Mouse (Mus musculus) heart, embryonic 13.5 days (tissue): ENCODE measurements around the gene Atp6v0c. TPM values are rescaled to one million over a fixed set of nuclear protein-coding genes. Genes with fewer than 3 reads are reported as not detected.
A peak's percentile ranks its signal among the peaks of the same experiment; 100 is the strongest.

Source experiments
- ATAC-seq: fragments of 200-750 bp; cut with Nextera tagmentation; 2 replicates; pipeline ENCODE4 v1.8.0; 2017; ENCODE audit warnings: moderate TSS enrichment; ENCODE audit not compliant: insufficient number of reproducible peaks, low FRiP score, low TSS enrichment; ENCODE audit errors: extremely low read depth
- H3K27ac ChIP-seq: fragments of 300-500 bp; sonication (generic); replicated peaks from 2 replicates; pipeline ENCODE4 v1.5.1; 2015; ENCODE audit warnings: moderate library complexity, mild to moderate bottlenecking, inconsistent platforms
- H3K27me3 ChIP-seq: fragments of 300-500 bp; sonication (generic); replicated peaks from 2 replicates; pipeline ENCODE4 v1.6.1; 2015; ENCODE audit warnings: mild to moderate bottlenecking, inconsistent platforms
- H3K36me3 ChIP-seq: fragments of 300-500 bp; sonication (generic); 2 replicates; pipeline ENCODE4 v1.6.1; 2015; ENCODE audit warnings: mild to moderate bottlenecking, inconsistent platforms
- H3K4me1 ChIP-seq: fragments of 300-500 bp; sonication (generic); 2 replicates; pipeline ENCODE4 v1.6.1; 2015; ENCODE audit warnings: inconsistent platforms
- H3K4me2 ChIP-seq: fragments of 300-500 bp; sonication (generic); 2 replicates; pipeline ENCODE4 v1.6.1; 2015; ENCODE audit warnings: inconsistent platforms, mild to moderate bottlenecking, moderate library complexity
- H3K4me3 ChIP-seq: fragments of 300-500 bp; sonication (generic); 2 replicates; pipeline ENCODE4 v1.5.1; 2015; ENCODE audit warnings: moderate library complexity, mild to moderate bottlenecking, inconsistent platforms
- H3K9ac ChIP-seq: fragments of 300-500 bp; sonication (generic); 2 replicates; pipeline ENCODE4 v1.6.1; 2015; ENCODE audit warnings: inconsistent platforms, mild to moderate bottlenecking, moderate library complexity
- H3K9me3 ChIP-seq: fragments of 300-500 bp; sonication (generic); 2 replicates; pipeline ENCODE4 v1.6.1; 2016; ENCODE audit warnings: inconsistent platforms
- WGBS: fragments of 180-500 bp; shearing (Covaris S2); methylation state at CpG from one replicate; pipeline ENCODE4 v1.1.7; 2015; ENCODE audit warnings: mixed read lengths; 5-methylcytosine and 5-hydroxymethylcytosine counted together
- polyA plus RNA-seq: library from polyadenylated mRNA; unstranded; fragments of >200 nt; fragmentation: Nextera tagmentation; extraction: Ambion mirVana; gene quantifications from 2 replicates; pipeline ENCODE4 v1.2.1, GENCODE M21; 2015

The Atp6v0c gene
- 544 and 567 TPM in 2 replicates for polyA plus RNA-seq

GRCm38 (mm10) chr17:24169317-24170065 lies at the start of gene Atp6v0c:
Atp6v0c (minus strand) TSS chr17:24169702.
- peaks cover 29% of the 10 kb centered on the region for H3K36me3 ChIP-seq
- H3K9ac ChIP-seq, result peak within 1 kb of the TSS; percentile 92
- H3K4me3 ChIP-seq, result peak within 1 kb of the TSS; percentile 81
- no peaks in the 10 kb centered on the region for H3K9me3 ChIP-seq
- peak within 1 kb of the TSS; percentile 74 for H3K4me2 ChIP-seq
- no peaks in the 10 kb centered on the region for H3K27me3 ChIP-seq
- 1% methylated on average over 57 of the region's 58 CpGs for WGBS
- H3K27ac ChIP-seq, result peak within 1 kb of the TSS; percentile 96
- ATAC-seq, result peak; percentile 77
- peaks cover 37% of the 10 kb centered on the region for H3K4me1 ChIP-seq

GRCm38 (mm10) chr17:24216836-24217235 lies 47.3 kb upstream of the Atp6v0c start:
- H3K9ac ChIP-seq, result no peak overlapping the region
- ATAC-seq, result no peak
- no peak overlapping the region for H3K4me2 ChIP-seq
- H3K9me3 ChIP-seq, result no peaks in the 10 kb centered on the region
- H3K27me3 ChIP-seq, result peaks cover 8% of the 10 kb centered on the region
- peaks cover 26% of the 10 kb centered on the region for H3K4me1 ChIP-seq
- 66% methylated on average over 4 of the region's 4 CpGs for WGBS
- H3K36me3 ChIP-seq, result peaks cover 41% of the 10 kb centered on the region
- H3K4me3 ChIP-seq, result no peak overlapping the region
- no peak overlapping the region for H3K27ac ChIP-seq

- ATAC-seq, result no peak
- H3K36me3 ChIP-seq, result peaks cover 37% of the 10 kb centered on the region
- WGBS, result 71% methylated on average over 6 of the region's 6 CpGs
- peaks cover 28% of the 10 kb centered on the region for H3K27me3 ChIP-seq
- no peak overlapping the region for H3K4me2 ChIP-seq
- no peak overlapping the region for H3K4me3 ChIP-seq
- no peak overlapping the region for H3K27ac ChIP-seq
- H3K4me1 ChIP-seq, result peaks cover 45% of the 10 kb centered on the region
- no peak overlapping the region for H3K9ac ChIP-seq
- H3K9me3 ChIP-seq, result no peaks in the 10 kb centered on the region
These were observed 43.7 kb upstream of the Atp6v0c start for GRCm38 (mm10) chr17:24213186-24213585.

DNA sequence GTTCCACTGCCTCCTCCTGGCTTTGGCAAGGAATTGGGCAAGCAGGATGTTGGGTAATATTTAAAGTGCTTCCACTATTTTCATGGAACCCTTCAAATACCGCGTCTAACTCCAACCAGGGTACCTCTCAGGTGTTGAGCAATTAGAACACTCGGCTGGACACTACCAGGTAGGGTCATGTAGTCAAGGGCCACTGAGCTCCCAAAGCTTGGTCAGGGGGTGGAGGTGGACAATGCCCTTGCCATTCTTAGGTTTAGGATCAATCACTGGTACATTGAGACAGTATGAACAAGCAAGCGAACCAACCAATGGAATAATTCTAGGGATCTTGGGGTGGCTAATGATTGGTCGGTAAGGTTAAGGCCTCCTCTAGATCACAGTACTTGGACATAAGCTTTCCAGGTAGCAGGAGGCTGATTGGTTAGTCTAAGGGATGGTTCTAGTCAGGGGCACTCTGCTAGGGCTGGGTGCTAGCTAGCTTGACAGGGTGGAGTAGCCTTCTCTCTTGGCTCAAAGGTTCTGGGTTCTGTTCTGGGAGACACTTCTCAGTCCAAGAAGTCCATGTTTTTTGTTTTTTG lies 43.0 kb upstream of the Atp6v0c start:
- Histone ChIP-seq H3K4me1 (peaks cover 51% of the 10 kb centered on the region), H3K4me3 (peak overlapping the region; percentile 55), H3K36me3 (peaks cover 31% of the 10 kb centered on the region), H3K4me2 (peak overlapping the region; percentile 85), H3K9me3 (no peaks in the 10 kb centered on the region), H3K27ac (no peak overlapping the region), H3K9ac (peak overlapping the region; percentile 87; the same call in 1 of the 2 replicates), H3K27me3 (peaks cover 34% of the 10 kb centered on the region)
- 26% methylated on average over 5 of the region's 5 CpGs for WGBS
- no peak for ATAC-seq

- no peak for ATAC-seq
- WGBS, result 4% methylated on average over 37 of the region's 37 CpGs
- Histone ChIP-seq H3K36me3 (peaks cover 24% of the 10 kb centered on the region), H3K27me3 (peaks cover 41% of the 10 kb centered on the region), H3K4me1 (peaks cover 58% of the 10 kb centered on the region), H3K27ac (peak overlapping the region; percentile 56), H3K9ac (peak overlapping the region; percentile 87), H3K9me3 (no peaks in the 10 kb centered on the region), H3K4me2 (peak overlapping the region; percentile 85), H3K4me3 (peak overlapping the region; percentile 55)
These were observed 42.3 kb upstream of the Atp6v0c start for GRCm38 (mm10) chr17:24211631-24212440.

DNA sequence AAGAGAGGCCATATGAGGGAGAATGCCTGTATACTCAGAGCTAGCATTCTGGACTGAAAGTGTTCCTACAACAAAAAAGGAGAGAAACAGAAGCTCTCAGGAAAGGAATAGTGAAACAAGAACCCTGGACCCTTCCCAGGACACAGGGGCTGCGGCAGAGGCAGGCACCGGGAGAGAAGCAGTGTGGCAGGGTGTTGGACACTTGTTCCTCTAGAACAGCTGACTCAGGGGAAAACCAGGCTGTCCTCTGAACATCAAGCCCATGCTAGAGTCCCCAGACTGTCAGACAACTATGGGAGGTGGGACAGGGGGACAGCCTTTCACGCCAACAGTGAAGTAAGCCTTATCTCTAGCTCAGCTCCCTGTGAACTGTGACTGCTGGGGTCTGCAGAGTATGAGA lies 41.1 kb upstream of the Atp6v0c start:
- no peak overlapping the region for H3K27ac ChIP-seq
- peaks cover 71% of the 10 kb centered on the region for H3K4me1 ChIP-seq
- peaks cover 51% of the 10 kb centered on the region for H3K27me3 ChIP-seq

DNA sequence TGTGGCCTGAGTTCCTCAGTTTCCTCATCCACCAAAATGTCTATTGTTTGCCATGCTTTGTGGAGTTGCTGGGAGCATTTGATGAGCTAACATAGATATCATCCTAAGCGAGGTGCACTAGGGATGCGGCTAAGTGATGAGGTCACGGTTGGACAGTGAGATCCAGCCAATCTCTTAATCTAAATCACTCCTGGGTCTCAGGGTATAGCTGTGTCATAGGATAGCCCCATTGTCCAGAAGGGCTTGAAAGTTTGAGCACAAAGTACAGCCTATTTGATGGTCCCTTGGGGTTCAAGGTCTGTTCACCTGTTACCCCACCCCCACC lies 40.4 kb upstream of the Atp6v0c start:
- WGBS, result 74% methylated on average over 3 of the region's 3 CpGs
- Histone ChIP-seq H3K27ac (peak overlapping the region; percentile 67), H3K36me3 (peaks cover 4% of the 10 kb centered on the region; the same call in 1 of the 2 replicates), H3K9me3 (no peaks in the 10 kb centered on the region), H3K9ac (peak overlapping the region; percentile 83; the same call in 1 of the 2 replicates), H3K4me2 (peak overlapping the region; percentile 85), H3K4me1 (peaks cover 73% of the 10 kb centered on the region), H3K27me3 (peaks cover 51% of the 10 kb centered on the region), H3K4me3 (0 out of 2 replicates have a peak overlapping the region, but pooled peaks have one; percentile 73)
- ATAC-seq, result no peak

More for the DNA sequence above, 41.1 kb upstream of the Atp6v0c start:
- Histone ChIP-seq H3K4me3 (no peak overlapping the region), H3K9ac (0 out of 2 replicates have a peak overlapping the region, but pooled peaks have one; percentile 35), H3K9me3 (no peaks in the 10 kb centered on the region), H3K36me3 (peaks cover 11% of the 10 kb centered on the region), H3K4me2 (peak overlapping the region; percentile 85; the same call in 1 of the 2 replicates)
- ATAC-seq, result no peak
- 72% methylated on average over 3 of the region's 3 CpGs for WGBS

DNA sequence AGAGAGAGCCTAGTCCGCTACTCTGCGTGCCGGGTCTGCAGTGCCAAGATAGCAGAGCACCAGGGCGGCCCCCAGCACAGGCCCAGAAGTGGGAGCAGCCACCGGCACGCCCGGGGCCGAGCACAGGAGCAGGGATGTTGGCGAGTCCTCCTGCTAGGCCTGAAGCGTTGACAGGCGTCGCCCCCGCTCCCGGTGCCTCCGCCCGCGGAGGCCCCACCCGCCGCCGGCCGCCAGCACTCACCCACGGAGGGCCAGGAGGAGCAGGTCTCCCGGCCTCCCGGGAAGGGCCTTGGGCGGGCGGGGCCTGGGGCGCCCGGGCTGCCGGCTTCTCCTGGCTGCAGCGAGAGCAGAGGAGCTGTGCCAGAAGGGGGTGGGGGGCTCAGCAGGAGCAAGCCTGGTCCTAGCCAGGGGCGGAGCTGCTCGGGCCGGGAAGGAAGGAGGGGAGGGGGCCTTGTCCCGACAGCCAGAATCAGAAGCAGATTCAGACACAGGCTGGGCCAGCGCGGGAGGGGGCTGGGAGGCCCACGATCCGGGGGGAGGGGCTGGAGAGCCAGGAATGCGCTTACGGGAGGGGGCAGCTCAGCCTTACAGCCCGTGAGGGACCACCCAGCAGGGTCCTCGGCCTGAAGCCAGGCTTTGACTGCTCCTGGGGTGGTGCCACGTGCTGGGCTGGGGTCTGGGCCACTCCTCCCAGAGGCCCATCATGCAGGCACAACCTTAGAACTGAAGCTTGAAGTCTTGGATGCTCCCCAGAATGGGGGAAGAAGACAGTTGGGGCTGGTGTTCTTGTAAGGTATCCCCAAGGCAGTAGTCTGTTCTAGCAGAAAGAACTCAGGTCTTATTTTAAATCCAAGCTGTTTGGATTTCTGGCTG lies 39.8 kb upstream of the Atp6v0c start, which contains the start of gene Ntn3:
TSS of gene Ntn3 (minus strand) at position 489 of the 873 bp plus-strand sequence.
- Histone ChIP-seq H3K4me2 (peak within 1 kb of the TSS; percentile 85), H3K27ac (peak within 1 kb of the TSS; percentile 67), H3K36me3 (no peaks in the 10 kb centered on the region), H3K9me3 (no peaks in the 10 kb centered on the region), H3K4me1 (peaks cover 77% of the 10 kb centered on the region), H3K27me3 (peaks cover 51% of the 10 kb centered on the region), H3K4me3 (peak within 1 kb of the TSS; percentile 73), H3K9ac (peak within 1 kb of the TSS; percentile 83)
- peak; percentile 41 for ATAC-seq
- WGBS, result 1% methylated on average over 43 of the region's 43 CpGs

DNA sequence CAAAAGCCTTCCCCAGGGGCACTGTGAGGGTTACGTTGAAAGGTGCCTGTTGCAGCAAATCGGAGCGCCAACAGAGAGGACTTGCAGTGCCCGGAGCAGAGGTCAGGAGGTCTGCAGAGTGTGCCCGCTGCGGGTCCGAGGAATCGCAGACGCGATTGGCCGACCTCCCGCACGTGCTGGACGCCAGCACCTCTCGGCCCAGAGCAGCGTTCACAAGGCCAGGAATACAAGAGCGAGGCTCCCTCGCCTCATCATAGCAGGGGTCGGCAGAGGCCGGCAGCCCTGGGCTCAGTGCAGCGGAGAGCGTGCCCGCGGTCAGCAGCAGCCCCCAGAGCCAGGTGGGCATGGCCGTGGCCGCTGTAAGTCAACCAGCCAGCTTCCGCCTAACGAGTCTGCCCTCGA lies 39.1 kb upstream of the Atp6v0c start:
- H3K4me2 ChIP-seq, result peak overlapping the region; percentile 85
- peaks cover 51% of the 10 kb centered on the region for H3K27me3 ChIP-seq
- H3K36me3 ChIP-seq, result no peaks in the 10 kb centered on the region
- ATAC-seq, result no peak
- H3K9ac ChIP-seq, result peak overlapping the region; percentile 83
- no peaks in the 10 kb centered on the region for H3K9me3 ChIP-seq
- peak overlapping the region; percentile 73 for H3K4me3 ChIP-seq
- 3% methylated on average over 29 of the region's 29 CpGs for WGBS
- peaks cover 82% of the 10 kb centered on the region for H3K4me1 ChIP-seq
- peak overlapping the region; percentile 67 for H3K27ac ChIP-seq

- Histone ChIP-seq H3K36me3 (no peaks in the 10 kb centered on the region), H3K27ac (peak overlapping the region; percentile 67), H3K9ac (peak overlapping the region; percentile 83), H3K4me3 (peak overlapping the region; percentile 73), H3K4me2 (peak overlapping the region; percentile 85), H3K4me1 (peaks cover 88% of the 10 kb centered on the region), H3K9me3 (no peaks in the 10 kb centered on the region), H3K27me3 (peaks cover 51% of the 10 kb centered on the region)
- WGBS, result 64% methylated on average over 34 of the region's 34 CpGs
- ATAC-seq, result no peak
These were observed 38.5 kb upstream of the Atp6v0c start for GRCm38 (mm10) chr17:24207768-24208640.
